18 mouse cellular contexts compared by ENCODE assay signal in the genomic region with DNA sequence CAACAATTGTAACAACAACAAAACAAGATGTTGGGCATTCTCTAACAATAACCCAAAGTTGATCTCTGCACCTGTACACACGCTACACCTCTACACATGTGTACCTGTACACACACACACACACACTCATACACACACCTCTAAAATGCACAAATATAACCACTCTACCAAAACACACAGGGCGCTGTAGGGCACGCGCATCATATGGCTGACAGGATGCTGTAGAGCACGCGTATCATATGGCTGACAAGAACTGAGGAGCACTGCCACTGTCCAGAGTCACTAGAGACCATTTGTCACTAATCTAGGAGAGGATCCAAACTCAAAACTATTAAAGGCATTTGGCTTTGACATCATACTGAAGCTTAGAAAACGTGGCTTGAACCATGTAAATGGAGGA.
"Had no signal": no experiment of that assay in that cellular context is flagged by ENCODE, and none has a peak within 500 bp of the region (broad histone marks: within the 10 kb centered on the region; RNA-seq: fewer than 3 reads in every experiment).

No protein-coding gene starts in this region.

- H3K9me3 ChIP-seq: lung, embryonic 15.5 days; midbrain, embryonic 13.5 days; midbrain, embryonic 15.5 days; neural tube, embryonic 12.5 days had no signal

- H3K36me3 ChIP-seq: lung, embryonic 15.5 days; midbrain, embryonic 13.5 days; midbrain, embryonic 15.5 days; neural tube, embryonic 12.5 days had no signal

- DNase-seq: liver, postnatal 0 days; lung, adult 2 months; lung, postnatal 14 days; lung, postnatal 36 days; right cerebral cortex, postnatal 25 days; right cerebral cortex, postnatal 4 days; spleen, adult 18-20 months; thymus, adult 18-20 months; thymus, postnatal 14 days; thymus, postnatal 36 days had no signal

- H3K4me1 ChIP-seq: lung, embryonic 15.5 days; megakaryocyte, embryonic 14.5 days; midbrain, embryonic 15.5 days; neural tube, embryonic 12.5 days had no signal

- H3K9ac ChIP-seq: liver, postnatal 0 days; lung, embryonic 15.5 days; midbrain, embryonic 13.5 days; midbrain, embryonic 15.5 days; neural tube, embryonic 12.5 days had no signal

- H3K4me2 ChIP-seq: lung, embryonic 15.5 days; midbrain, embryonic 11.5 days; midbrain, embryonic 13.5 days; midbrain, embryonic 15.5 days; neural tube, embryonic 12.5 days had no signal

- H3K4me3 ChIP-seq: lung, embryonic 15.5 days; megakaryocyte, embryonic 14.5 days; midbrain, embryonic 13.5 days; midbrain, embryonic 15.5 days; neural tube, embryonic 12.5 days had no signal

- ATAC-seq: liver, postnatal 0 days; lung, postnatal 0 days; midbrain, embryonic 13.5 days; midbrain, embryonic 15.5 days had no signal

- H3K27ac ChIP-seq: lung, embryonic 15.5 days; macrophage; midbrain, embryonic 13.5 days; midbrain, embryonic 15.5 days; neural tube, embryonic 12.5 days had no signal

- H3K27me3 ChIP-seq: lung, embryonic 15.5 days; midbrain, embryonic 13.5 days; midbrain, embryonic 15.5 days; neural tube, embryonic 12.5 days had no signal
